Mouse (Mus musculus) thymus, adult 2 months (tissue): ENCODE measurements around the gene Wdr95.

ENCODE experiments used
- CTCF ChIP-seq: fragments of 200-500 bp; IDR thresholded peaks from 2 replicates; pipeline ENCODE4 v1.5.1; 2012; ENCODE audit warnings: mild to moderate bottlenecking, control low read depth, low read length, moderate library complexity, borderline replicate concordance; ENCODE audit not compliant: control insufficient read depth, poor library complexity, insufficient read depth; ENCODE audit errors: extremely low read depth
- POLR2A ChIP-seq: fragments of 200-500 bp; IDR thresholded peaks from 2 replicates; pipeline ENCODE4 v1.6.1; 2012; ENCODE audit warnings: mild to moderate bottlenecking, low read length, control low read depth, moderate library complexity; ENCODE audit not compliant: control insufficient read depth, poor library complexity, insufficient read depth; ENCODE audit errors: extremely low read depth

DNA sequence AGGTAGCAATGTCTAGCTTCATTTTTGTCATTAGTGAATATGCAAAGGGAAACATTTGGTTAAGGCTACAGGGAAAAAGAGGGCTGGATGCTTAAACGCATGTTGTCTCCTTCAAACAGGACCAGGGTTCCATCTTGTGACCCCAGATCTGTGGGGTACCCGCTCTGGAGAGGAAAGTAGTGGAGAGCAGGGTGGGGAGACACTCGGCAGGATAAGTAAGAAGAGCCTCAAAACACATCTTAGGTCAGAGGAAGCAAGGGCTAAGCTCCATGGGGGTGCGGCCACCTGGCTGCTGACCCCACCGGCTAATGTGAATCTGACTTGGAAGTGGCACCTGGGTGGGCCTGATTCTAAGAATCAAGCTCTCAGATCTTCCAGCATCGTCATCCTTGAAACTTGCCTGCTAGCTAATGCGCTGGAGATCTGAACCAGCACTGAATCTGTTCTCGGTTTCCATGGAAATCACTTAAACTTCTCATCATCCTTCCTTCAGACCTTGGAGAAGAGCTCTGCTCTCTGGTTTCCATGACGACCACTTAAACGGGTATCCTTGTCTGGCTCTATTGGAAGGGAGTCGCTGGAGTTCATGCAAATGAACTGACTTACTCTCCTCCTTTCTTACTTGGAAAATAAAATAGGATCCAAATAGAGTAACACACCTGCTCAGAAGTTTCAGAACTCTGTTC is 32.6 kb downstream of the Wdr95 start:
- TF ChIP-seq CTCF (no peak), POLR2A (no peak)
